Mouse (Mus musculus): ENCODE measurements at regions not wholly inside any gene's neighbourhood (a gene's known extent, or its start where the extent isn't known, plus 50 kb on each side); places are given as distances from the start of the nearest gene placed in this dataset.

GRCm38 (mm10) chr9:34143131-34143795, 342.4 kb upstream of the Kirrel3 start:
- no peak for DNase-seq

- DNase-seq = no peak
Measured at GRCm38 (mm10) chr9:34155240-34156019, 330.3 kb upstream of the Kirrel3 start.

- DNase-seq = peak; percentile 9 to 18
Measured at GRCm38 (mm10) chr9:34156581-34156980, 329.1 kb upstream of the Kirrel3 start.

- DNase-seq = no peak
Measured at GRCm38 (mm10) chr9:34161119-34161518, 324.6 kb upstream of the Kirrel3 start.

GRCm38 (mm10) chr9:34186314-34186713, 299.4 kb upstream of the Kirrel3 start:
- DNase-seq = no peak

- DNase-seq = no peak
Measured at GRCm38 (mm10) chr9:34192542-34192941, 293.2 kb upstream of the Kirrel3 start.

- peak in 1 of 2 experiments; percentile 1 for DNase-seq
Measured at GRCm38 (mm10) chr9:34202122-34202941, 283.4 kb upstream of the Kirrel3 start.

- peak in 1 of 2 experiments; percentile 10 for DNase-seq
Measured at GRCm38 (mm10) chr9:34202942-34203551, 282.6 kb upstream of the Kirrel3 start.

GRCm38 (mm10) chr9:34203624-34204365, 281.9 kb upstream of the Kirrel3 start:
- DNase-seq = no peak

- no peak for DNase-seq
Measured at GRCm38 (mm10) chr9:34204479-34204878, 281.2 kb upstream of the Kirrel3 start.

- DNase-seq = no peak
Measured at GRCm38 (mm10) chr9:34231561-34231960, 254.1 kb upstream of the Kirrel3 start.

- no peak for DNase-seq
Measured at GRCm38 (mm10) chr9:34234734-34235133, 251.0 kb upstream of the Kirrel3 start.

GRCm38 (mm10) chr9:34239531-34239930, 246.2 kb upstream of the Kirrel3 start:
- DNase-seq = no peak

- DNase-seq = no peak
Measured at GRCm38 (mm10) chr9:34243674-34244073, 242.0 kb upstream of the Kirrel3 start.

GRCm38 (mm10) chr9:34244576-34244975, 241.1 kb upstream of the Kirrel3 start:
- peak; percentile 71 to 76 for DNase-seq

GRCm38 (mm10) chr9:34252796-34253195, 232.9 kb upstream of the Kirrel3 start:
- DNase-seq = no peak

GRCm38 (mm10) chr9:34258492-34258891, 227.2 kb upstream of the Kirrel3 start:
- no peak for DNase-seq

GRCm38 (mm10) chr9:34278068-34278467, 207.6 kb upstream of the Kirrel3 start:
- no peak for DNase-seq

GRCm38 (mm10) chr9:34279386-34279785, 206.3 kb upstream of the Kirrel3 start:
- DNase-seq = no peak

- no peak for DNase-seq
Measured at GRCm38 (mm10) chr9:34279906-34280305, 205.8 kb upstream of the Kirrel3 start.

- no peak for DNase-seq
Measured at GRCm38 (mm10) chr9:34280311-34281208, 205.1 kb upstream of the Kirrel3 start.
